Mouse (Mus musculus): ENCODE data around the gene Zfp260. TPM values are rescaled to one million over a fixed set of nuclear protein-coding genes. Genes with fewer than 3 reads are reported as not detected.
A peak's percentile ranks its signal among the peaks of the same experiment; 100 is the strongest.
"Not testable (repeated sequence)": the region's sequence is repeated elsewhere in the genome, so short reads cannot be mapped to it uniquely, and the experiment has no call there.

Gene Zfp260
- polyA plus RNA-seq, 1 experiment = 5.7 TPM

DNA sequence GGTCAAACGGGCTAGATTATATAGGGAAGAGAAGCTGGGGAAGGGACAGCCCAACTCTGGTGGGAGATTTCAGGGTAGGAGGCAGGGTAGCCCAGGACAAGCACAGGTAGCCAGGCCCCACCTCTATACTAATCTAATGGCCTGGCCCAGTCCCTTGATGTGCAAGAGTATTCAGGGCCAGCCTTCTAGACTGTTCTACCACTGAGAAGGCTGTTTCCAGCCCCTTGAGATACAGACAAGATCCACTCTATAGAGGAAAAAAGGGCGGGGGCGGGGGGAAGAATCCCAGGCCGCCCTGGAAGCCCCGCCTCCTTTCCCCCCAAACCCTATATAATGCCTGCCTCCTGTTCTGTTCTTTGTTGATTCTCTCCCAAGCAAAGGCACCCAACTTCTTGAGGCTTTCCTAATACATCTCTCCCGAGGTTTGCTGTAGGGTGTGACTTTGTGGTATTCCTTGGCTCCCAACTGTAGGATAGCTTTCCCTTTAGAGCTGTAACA is 610 bp upstream of the Zfp260 start:
- Histone ChIP-seq H3K27me3 (ENCODE audit: control insufficient read depth, insufficient read depth, low read length) (no peaks in the 10 kb centered on the region), H3K4me1 (ENCODE audit: control insufficient read depth, insufficient read depth, low read length) (peaks cover 15% of the 10 kb centered on the region), H3K36me3 (ENCODE audit: control insufficient read depth, insufficient read depth, low read length) (no peaks in the 10 kb centered on the region), H3K27ac (ENCODE audit: control insufficient read depth, insufficient read depth, low read depth, low read length) (peak overlapping the region; percentile 63; the same call in 1 of the 2 replicates), H3K4me3 (ENCODE audit: control insufficient read depth, low read depth, low read length) (no peak overlapping the region; the same call in 1 of the 2 replicates)
- no peak for TF ChIP-seq POLR2A (IDR thresholded peaks at IDR 0.05; ENCODE audit: control insufficient read depth, low read depth, low read length)
- no peak for TF ChIP-seq CTCF (IDR thresholded peaks at IDR 0.05; ENCODE audit: control insufficient read depth, insufficient read depth, insufficient replicate concordance, low read depth, low read length)

DNA sequence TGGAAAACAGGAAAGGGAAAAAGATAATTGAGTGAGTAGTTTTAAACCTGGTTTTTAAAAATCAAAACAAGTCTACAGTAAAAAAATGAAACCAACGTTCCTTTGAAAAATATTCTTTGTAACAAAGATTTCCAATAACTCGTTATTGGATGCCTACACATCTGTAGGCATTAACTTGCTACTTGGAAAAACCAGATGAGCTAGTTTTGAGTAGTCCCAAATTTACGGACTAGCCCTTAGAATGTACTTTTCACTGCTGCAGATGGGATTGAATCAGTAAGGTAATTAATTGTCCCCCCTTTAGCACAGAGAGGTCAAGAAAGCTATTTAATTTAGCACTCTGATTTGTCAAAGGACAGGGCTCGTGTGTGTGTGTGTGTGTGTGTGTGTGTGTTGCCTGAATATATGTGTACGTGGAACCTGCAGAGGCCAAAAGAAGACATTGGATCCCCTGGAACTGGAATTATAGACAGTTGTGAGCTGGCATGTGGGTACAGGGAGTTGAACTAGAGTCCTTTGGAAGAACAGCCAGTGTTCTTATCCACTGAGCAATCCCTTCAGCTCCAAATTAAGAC is 1.1 kb downstream of the Zfp260 start:
- TF ChIP-seq CTCF (IDR thresholded peaks at IDR 0.05; ENCODE audit: control insufficient read depth, insufficient read depth, insufficient replicate concordance, low read depth, low read length) (no peak), POLR2A (IDR thresholded peaks at IDR 0.05; ENCODE audit: control insufficient read depth, low read depth, low read length) (no peak)
- Histone ChIP-seq H3K36me3 (ENCODE audit: control insufficient read depth, insufficient read depth, low read length) (no peaks in the 10 kb centered on the region), H3K4me1 (ENCODE audit: control insufficient read depth, insufficient read depth, low read length) (peaks cover 9% of the 10 kb centered on the region), H3K27ac (ENCODE audit: control insufficient read depth, insufficient read depth, low read depth, low read length) (no peak overlapping the region), H3K27me3 (ENCODE audit: control insufficient read depth, insufficient read depth, low read length) (no peaks in the 10 kb centered on the region), H3K4me3 (ENCODE audit: control insufficient read depth, low read depth, low read length) (no peak overlapping the region)

DNA sequence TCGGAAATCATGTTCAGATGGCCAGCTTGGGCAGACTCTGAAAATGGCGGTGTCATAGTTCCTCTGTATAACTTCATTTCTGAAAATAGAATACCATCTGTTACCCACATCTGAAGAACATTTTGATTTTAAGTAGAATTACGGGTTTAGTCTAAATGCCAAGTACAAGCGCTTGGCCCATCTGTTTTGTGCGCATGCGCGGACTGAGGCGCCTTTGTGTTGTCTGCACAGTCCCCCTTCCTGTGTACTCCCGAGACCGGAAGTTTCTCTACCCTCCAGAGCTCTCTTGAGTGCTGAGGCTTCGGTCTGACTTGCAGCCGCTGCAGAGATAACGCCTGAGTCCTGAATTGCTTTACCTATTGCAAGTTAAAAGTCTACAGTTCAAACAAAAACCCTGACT is 4.7 kb downstream of the Zfp260 start:
- Histone ChIP-seq H3K4me3 (ENCODE audit: control insufficient read depth, low read depth, low read length) (peak overlapping the region; percentile 35), H3K36me3 (ENCODE audit: control insufficient read depth, insufficient read depth, low read length) (no peaks in the 10 kb centered on the region), H3K27me3 (ENCODE audit: control insufficient read depth, insufficient read depth, low read length) (no peaks in the 10 kb centered on the region), H3K4me1 (ENCODE audit: control insufficient read depth, insufficient read depth, low read length) (peaks cover 3% of the 10 kb centered on the region; the same call in 1 of the 2 replicates), H3K27ac (ENCODE audit: control insufficient read depth, insufficient read depth, low read depth, low read length) (no peak overlapping the region)
- TF ChIP-seq CTCF (IDR thresholded peaks at IDR 0.05; ENCODE audit: control insufficient read depth, insufficient read depth, insufficient replicate concordance, low read depth, low read length) (no peak), POLR2A (IDR thresholded peaks at IDR 0.05; ENCODE audit: control insufficient read depth, low read depth, low read length) (no peak)

DNA sequence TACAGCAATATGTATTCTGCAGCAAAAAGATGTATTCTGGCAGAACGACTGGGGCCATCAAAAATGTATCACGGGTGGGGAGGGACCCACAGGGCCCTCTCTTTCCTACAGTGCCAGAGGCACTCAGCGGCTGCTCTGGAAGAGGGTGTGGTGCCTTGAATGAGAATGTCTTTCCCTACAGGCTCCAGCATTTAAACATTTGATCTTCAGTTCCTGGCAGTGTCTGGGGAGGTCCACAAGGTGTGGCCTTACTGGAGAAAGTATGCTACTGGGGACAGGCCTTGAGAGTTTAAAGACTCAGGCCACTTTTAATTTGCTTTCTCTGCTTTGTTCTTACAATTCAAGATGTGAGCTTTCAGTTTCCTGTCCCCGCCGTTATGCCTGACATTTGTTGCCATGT is 21.5 kb downstream of the Zfp260 start:
- TF ChIP-seq POLR2A (IDR thresholded peaks at IDR 0.05; ENCODE audit: control insufficient read depth, low read depth, low read length) = no peak
- no peak for TF ChIP-seq CTCF (IDR thresholded peaks at IDR 0.05; ENCODE audit: control insufficient read depth, insufficient read depth, insufficient replicate concordance, low read depth, low read length)

DNA sequence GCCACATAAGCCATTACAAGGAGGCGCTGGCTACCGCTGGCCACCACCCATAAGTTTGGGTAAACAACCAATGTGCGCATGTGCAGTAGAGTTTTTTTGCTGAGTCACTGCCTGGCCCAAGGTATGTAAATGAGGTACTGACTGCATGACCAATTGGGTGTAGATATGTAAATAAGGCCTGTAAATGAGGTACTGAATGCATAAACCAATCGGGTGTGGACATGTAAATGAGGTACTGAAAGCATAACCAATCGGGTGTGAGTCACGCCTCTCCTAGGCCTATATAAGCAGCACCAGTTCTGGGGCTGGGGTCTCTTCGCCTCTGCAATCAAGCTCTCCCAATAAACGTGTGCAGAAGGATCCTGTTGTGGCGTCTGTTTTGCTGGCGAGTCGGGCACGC is 23.4 kb downstream of the Zfp260 start:
- H3K27me3 ChIP-seq (ENCODE audit: control insufficient read depth, insufficient read depth, low read length); H3K4me3 ChIP-seq (ENCODE audit: control insufficient read depth, low read depth, low read length); H3K36me3 ChIP-seq (ENCODE audit: control insufficient read depth, insufficient read depth, low read length); H3K4me1 ChIP-seq (ENCODE audit: control insufficient read depth, insufficient read depth, low read length); H3K27ac ChIP-seq (ENCODE audit: control insufficient read depth, insufficient read depth, low read depth, low read length): not testable (repeated sequence)

More for the DNA sequence above, 21.5 kb downstream of the Zfp260 start:
- H3K27me3 ChIP-seq (ENCODE audit: control insufficient read depth, insufficient read depth, low read length) = no peaks in the 10 kb centered on the region
- peaks cover 2% of the 10 kb centered on the region for H3K4me1 ChIP-seq (ENCODE audit: control insufficient read depth, insufficient read depth, low read length)
- H3K36me3 ChIP-seq (ENCODE audit: control insufficient read depth, insufficient read depth, low read length) = no peaks in the 10 kb centered on the region
- no peak overlapping the region for H3K4me3 ChIP-seq (ENCODE audit: control insufficient read depth, low read depth, low read length)
- H3K27ac ChIP-seq (ENCODE audit: control insufficient read depth, insufficient read depth, low read depth, low read length) = no peak overlapping the region

DNA sequence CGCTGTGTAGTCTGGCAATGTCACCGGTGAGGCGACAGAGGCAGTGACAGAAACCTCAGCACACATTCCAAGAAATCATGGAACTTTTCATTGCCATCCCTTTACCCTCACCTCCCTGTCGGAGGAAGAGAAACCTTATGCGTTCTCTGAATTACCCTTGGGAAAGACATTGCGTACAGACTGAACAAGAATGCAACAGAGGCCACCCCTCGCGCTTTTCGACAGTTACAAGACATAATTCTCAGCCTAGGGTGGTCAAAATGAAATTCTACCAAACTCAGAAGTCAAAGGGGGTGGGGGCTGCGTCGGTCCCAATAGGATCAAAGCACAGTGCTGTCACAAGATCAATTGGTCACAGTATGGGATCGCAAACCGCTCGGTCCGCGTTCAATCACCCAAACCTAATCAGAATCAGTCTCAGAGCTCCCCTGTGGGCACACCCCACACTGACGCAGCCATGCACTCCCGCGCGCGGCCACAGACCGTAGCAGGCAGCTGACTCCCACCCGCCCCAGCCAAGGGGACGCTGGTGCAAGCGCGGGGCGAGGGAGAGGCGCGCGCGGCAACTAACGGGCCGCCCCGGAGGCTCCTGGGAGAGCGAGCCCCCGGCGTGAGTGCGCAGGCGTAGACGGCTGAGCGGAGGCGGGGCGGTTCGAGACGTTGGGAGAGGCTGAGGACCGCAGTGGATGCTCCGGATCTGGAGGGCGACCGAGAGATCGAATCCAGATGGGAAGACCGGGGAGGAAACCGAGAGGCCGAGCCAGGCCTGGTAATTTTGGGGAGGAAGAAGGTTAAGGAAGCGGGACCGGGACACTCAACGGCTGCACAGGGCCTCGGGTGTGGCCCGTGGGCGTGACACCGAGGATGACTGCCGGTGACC is 27.0 kb downstream of the Zfp260 start, which contains the start of gene Zfp382:
Gene Zfp382, plus strand, starts transcription at position 635 of the 880 bp plus-strand sequence.
- Histone ChIP-seq H3K4me3 (ENCODE audit: control insufficient read depth, low read depth, low read length) (peak within 1 kb of the TSS; percentile 94), H3K27me3 (ENCODE audit: control insufficient read depth, insufficient read depth, low read length) (no peaks in the 10 kb centered on the region), H3K36me3 (ENCODE audit: control insufficient read depth, insufficient read depth, low read length) (no peaks in the 10 kb centered on the region; the same call in 1 of the 2 replicates), H3K4me1 (ENCODE audit: control insufficient read depth, insufficient read depth, low read length) (peaks cover 9% of the 10 kb centered on the region), H3K27ac (ENCODE audit: control insufficient read depth, insufficient read depth, low read depth, low read length) (peak within 1 kb of the TSS; percentile 90)
- TF ChIP-seq POLR2A (IDR thresholded peaks at IDR 0.05; ENCODE audit: control insufficient read depth, low read depth, low read length) (peak; percentile 93; the same call in 1 of the 2 replicates), CTCF (IDR thresholded peaks at IDR 0.05; ENCODE audit: control insufficient read depth, insufficient read depth, insufficient replicate concordance, low read depth, low read length) (no peak)

DNA sequence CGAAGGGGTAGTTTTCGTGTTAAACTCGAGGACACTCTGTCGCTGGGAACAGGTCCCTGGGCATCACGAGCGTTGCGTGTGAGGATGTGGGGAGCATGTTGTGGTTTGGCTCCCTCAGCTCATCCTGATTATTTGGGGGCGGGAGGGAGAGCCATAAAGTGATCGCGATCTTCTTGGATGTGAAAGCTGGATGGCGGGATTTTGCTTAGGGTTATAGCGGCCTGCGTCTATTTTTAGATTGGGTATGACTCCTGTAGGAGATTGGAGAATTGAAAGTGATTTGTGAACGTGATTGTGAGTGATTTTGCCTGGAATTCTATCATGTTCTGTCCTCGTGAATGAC is 27.6 kb downstream of the Zfp260 start:
- TF ChIP-seq POLR2A (IDR thresholded peaks at IDR 0.05; ENCODE audit: control insufficient read depth, low read depth, low read length) = no peak
- H3K27ac ChIP-seq (ENCODE audit: control insufficient read depth, insufficient read depth, low read depth, low read length) = peak overlapping the region; percentile 90
- no peaks in the 10 kb centered on the region; the same call in 1 of the 2 replicates for H3K36me3 ChIP-seq (ENCODE audit: control insufficient read depth, insufficient read depth, low read length)
- peak overlapping the region; percentile 94 for H3K4me3 ChIP-seq (ENCODE audit: control insufficient read depth, low read depth, low read length)
- no peaks in the 10 kb centered on the region for H3K27me3 ChIP-seq (ENCODE audit: control insufficient read depth, insufficient read depth, low read length)
- peaks cover 9% of the 10 kb centered on the region for H3K4me1 ChIP-seq (ENCODE audit: control insufficient read depth, insufficient read depth, low read length)

Measured in testis, adult 2 months (tissue).